Mouse (Mus musculus): ENCODE measurements around the gene Dgkd. TPM values are rescaled to one million over a fixed set of nuclear protein-coding genes. Genes with fewer than 3 reads are reported as not detected.

Gene Dgkd
- polyA plus RNA-seq, 1 experiment from 2014 or later = 37.8 TPM

- Histone ChIP-seq H3K4me3 (peak overlapping the region; percentile 98), H3K27ac (replicated peaks) (peak overlapping the region; percentile 94), H3K27me3 (ENCODE audit: low read depth, poor library complexity, severe bottlenecking) (peaks cover 10% of the 10 kb centered on the region; the same call in 1 of the 2 replicates), H3K4me1 (peaks cover 29% of the 10 kb centered on the region), H3K9me3 (replicated peaks) (no peaks in the 10 kb centered on the region), H3K36me3 (no peaks in the 10 kb centered on the region)
- peak; percentile 50 for DNase-seq (ENCODE audit: low spot score)
- 4% methylated on average over 48 of the region's 48 CpGs for WGBS
These were observed 694 bp downstream of the Dgkd start for GRCm38 (mm10) chr1:87853601-87854361.

- DNase-seq (ENCODE audit: low spot score) = no peak
- Histone ChIP-seq H3K4me3 (peak overlapping the region; percentile 98), H3K36me3 (no peaks in the 10 kb centered on the region), H3K9me3 (replicated peaks) (no peaks in the 10 kb centered on the region), H3K4me1 (peaks cover 29% of the 10 kb centered on the region), H3K27ac (replicated peaks) (no peak overlapping the region), H3K27me3 (ENCODE audit: low read depth, poor library complexity, severe bottlenecking) (peaks cover 10% of the 10 kb centered on the region; the same call in 1 of the 2 replicates)
- WGBS = 40% methylated on average over 6 of the region's 6 CpGs
These were observed 1.3 kb downstream of the Dgkd start for GRCm38 (mm10) chr1:87854411-87854810.

- Histone ChIP-seq H3K4me1 (peaks cover 29% of the 10 kb centered on the region), H3K9me3 (replicated peaks) (no peaks in the 10 kb centered on the region), H3K4me3 (peak overlapping the region; percentile 98), H3K27ac (replicated peaks) (no peak overlapping the region), H3K27me3 (ENCODE audit: low read depth, poor library complexity, severe bottlenecking) (peaks cover 10% of the 10 kb centered on the region; the same call in 1 of the 2 replicates), H3K36me3 (no peaks in the 10 kb centered on the region)
- WGBS = 46% methylated on average over 2 of the region's 2 CpGs
- DNase-seq (ENCODE audit: low spot score) = no peak
These were observed 1.8 kb downstream of the Dgkd start for GRCm38 (mm10) chr1:87854851-87855251.

- whole genome bisulfite sequencing = 88% methylated on average over 1 of the region's 1 CpGs
- no peak overlapping the region for H3K27ac ChIP-seq (replicated peaks)
- no peak for DNase-seq (ENCODE audit: low spot score)
- peaks cover 29% of the 10 kb centered on the region for H3K4me1 ChIP-seq
- H3K27me3 ChIP-seq (ENCODE audit: low read depth, poor library complexity, severe bottlenecking) = peaks cover 10% of the 10 kb centered on the region; the same call in 1 of the 2 replicates
- H3K4me3 ChIP-seq = 0 out of 2 replicates have a peak overlapping the region, but pooled peaks have one; percentile 98
- H3K9me3 ChIP-seq (replicated peaks) = no peaks in the 10 kb centered on the region
- H3K36me3 ChIP-seq = no peaks in the 10 kb centered on the region
These were observed 2.4 kb downstream of the Dgkd start for GRCm38 (mm10) chr1:87855522-87855921.

GRCm38 (mm10) chr1:87856823-87857222 is 3.7 kb downstream of the Dgkd start:
- 89% methylated on average over 3 of the region's 3 CpGs for WGBS

GRCm38 (mm10) chr1:87858031-87858430 is 4.9 kb downstream of the Dgkd start:
- no peaks in the 10 kb centered on the region for H3K36me3 ChIP-seq
- H3K27me3 ChIP-seq (ENCODE audit: low read depth, poor library complexity, severe bottlenecking) = no peaks in the 10 kb centered on the region
- no peak for DNase-seq (ENCODE audit: low spot score)
- 94% methylated on average over 1 of the region's 1 CpGs for WGBS
- H3K4me3 ChIP-seq = no peak overlapping the region
- H3K27ac ChIP-seq (replicated peaks) = no peak overlapping the region
- no peaks in the 10 kb centered on the region for H3K9me3 ChIP-seq (replicated peaks)
- peaks cover 25% of the 10 kb centered on the region for H3K4me1 ChIP-seq

More at GRCm38 (mm10) chr1:87856823-87857222, 3.7 kb downstream of the Dgkd start:
- Histone ChIP-seq H3K4me1 (peaks cover 30% of the 10 kb centered on the region), H3K4me3 (no peak overlapping the region), H3K27ac (replicated peaks) (no peak overlapping the region), H3K27me3 (ENCODE audit: low read depth, poor library complexity, severe bottlenecking) (peaks cover 6% of the 10 kb centered on the region; the same call in 1 of the 2 replicates), H3K36me3 (no peaks in the 10 kb centered on the region), H3K9me3 (replicated peaks) (no peaks in the 10 kb centered on the region)
- no peak for DNase-seq (ENCODE audit: low spot score)

DNA sequence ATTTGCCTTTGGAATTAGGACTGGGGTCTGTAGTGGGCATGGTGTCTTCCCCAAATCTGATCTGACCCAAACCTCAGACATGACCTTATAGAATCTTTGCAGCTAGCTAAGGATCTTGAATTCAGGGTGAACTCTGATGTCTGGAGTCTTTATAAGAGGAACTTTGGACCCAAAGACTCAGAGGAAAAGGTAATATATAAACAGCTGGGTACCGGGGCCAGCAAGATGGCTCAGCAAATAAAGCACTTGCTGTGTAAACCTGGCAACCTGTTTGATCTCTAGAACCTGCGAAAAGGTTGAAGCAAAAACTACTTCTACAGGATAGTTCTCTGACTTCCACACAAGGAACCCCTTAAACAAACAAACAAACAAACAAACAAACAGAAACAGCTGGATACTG is 5.4 kb downstream of the Dgkd start:
- DNase-seq (ENCODE audit: low spot score) = no peak
- WGBS = 94% methylated on average over 2 of the region's 2 CpGs

GRCm38 (mm10) chr1:87863602-87864001 is 10.5 kb downstream of the Dgkd start:
- WGBS = 83% methylated on average over 3 of the region's 3 CpGs
- Histone ChIP-seq H3K4me1 (peaks cover 6% of the 10 kb centered on the region; the same call in 1 of the 2 replicates), H3K9me3 (replicated peaks) (no peaks in the 10 kb centered on the region), H3K36me3 (no peaks in the 10 kb centered on the region), H3K27me3 (ENCODE audit: low read depth, poor library complexity, severe bottlenecking) (no peaks in the 10 kb centered on the region), H3K27ac (replicated peaks) (no peak overlapping the region), H3K4me3 (no peak overlapping the region)
- DNase-seq (ENCODE audit: low spot score) = no peak

More for the DNA sequence above, 5.4 kb downstream of the Dgkd start:
- Histone ChIP-seq H3K4me1 (peaks cover 25% of the 10 kb centered on the region), H3K27me3 (ENCODE audit: low read depth, poor library complexity, severe bottlenecking) (no peaks in the 10 kb centered on the region), H3K36me3 (no peaks in the 10 kb centered on the region), H3K9me3 (replicated peaks) (no peaks in the 10 kb centered on the region), H3K4me3 (no peak overlapping the region), H3K27ac (replicated peaks) (no peak overlapping the region)

DNA sequence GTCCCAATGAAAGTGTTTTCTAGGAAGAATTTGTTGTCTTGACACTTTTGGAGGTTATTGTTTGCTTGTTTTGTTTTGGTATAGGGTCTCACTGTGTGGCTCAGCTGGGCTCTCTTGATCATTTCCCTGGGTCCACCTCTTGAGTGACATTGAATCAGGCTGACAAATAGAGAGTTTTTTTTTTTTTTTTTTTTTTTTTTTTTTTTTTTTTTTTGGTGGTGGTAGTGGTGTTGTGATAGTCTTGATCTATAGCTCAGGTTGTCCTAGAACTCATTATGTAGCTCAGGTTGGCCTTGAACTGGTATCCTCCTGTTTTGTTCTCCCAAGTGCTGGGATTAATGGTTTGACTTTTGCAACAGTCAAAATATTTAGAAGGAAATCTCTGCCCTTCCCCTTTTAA is 11.8 kb downstream of the Dgkd start:
- H3K36me3 ChIP-seq = no peaks in the 10 kb centered on the region
- DNase-seq (ENCODE audit: low spot score) = no peak
- H3K27ac ChIP-seq (replicated peaks) = no peak overlapping the region
- no peaks in the 10 kb centered on the region for H3K9me3 ChIP-seq (replicated peaks)
- H3K27me3 ChIP-seq (ENCODE audit: low read depth, poor library complexity, severe bottlenecking) = no peaks in the 10 kb centered on the region
- peaks cover 6% of the 10 kb centered on the region; the same call in 1 of the 2 replicates for H3K4me1 ChIP-seq
- no peak overlapping the region for H3K4me3 ChIP-seq

DNA sequence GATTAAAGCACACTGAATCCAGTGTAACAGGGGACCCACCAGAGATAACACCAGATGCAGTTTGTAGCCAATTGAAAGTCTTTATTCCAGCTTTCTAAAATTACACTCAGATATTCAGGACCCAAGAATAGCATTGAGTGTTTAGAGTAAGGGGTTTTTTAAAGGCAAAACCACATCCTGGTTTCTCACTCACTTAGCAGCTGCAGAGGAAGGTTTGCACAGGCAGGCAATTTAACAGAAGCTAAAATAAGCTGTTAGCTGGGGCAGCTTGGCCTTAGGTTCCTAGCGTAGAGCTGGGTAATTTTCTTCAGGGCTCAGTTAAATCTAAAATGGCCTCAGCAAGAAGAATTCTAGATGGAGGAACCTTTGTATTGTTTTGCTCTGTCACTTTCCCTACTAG is 13.6 kb downstream of the Dgkd start:
- no peak overlapping the region for H3K27ac ChIP-seq (replicated peaks)
- WGBS = 94% methylated on average over 1 of the region's 1 CpGs
- DNase-seq (ENCODE audit: low spot score) = no peak
- no peaks in the 10 kb centered on the region for H3K27me3 ChIP-seq (ENCODE audit: low read depth, poor library complexity, severe bottlenecking)
- H3K4me1 ChIP-seq = peaks cover 6% of the 10 kb centered on the region; the same call in 1 of the 2 replicates
- no peaks in the 10 kb centered on the region for H3K36me3 ChIP-seq
- no peaks in the 10 kb centered on the region for H3K9me3 ChIP-seq (replicated peaks)
- H3K4me3 ChIP-seq = no peak overlapping the region

- no peak for DNase-seq (ENCODE audit: low spot score)
These were observed 18.5 kb downstream of the Dgkd start for GRCm38 (mm10) chr1:87871546-87871945.

GRCm38 (mm10) chr1:87873081-87873480 is 20.0 kb downstream of the Dgkd start:
- no peak overlapping the region for H3K27ac ChIP-seq (replicated peaks)
- H3K4me3 ChIP-seq = no peak overlapping the region
- peaks cover 4% of the 10 kb centered on the region; the same call in 1 of the 2 replicates for H3K4me1 ChIP-seq
- DNase-seq (ENCODE audit: low spot score) = no peak
- H3K27me3 ChIP-seq (ENCODE audit: low read depth, poor library complexity, severe bottlenecking) = no peaks in the 10 kb centered on the region
- H3K9me3 ChIP-seq (replicated peaks) = no peaks in the 10 kb centered on the region
- H3K36me3 ChIP-seq = no peaks in the 10 kb centered on the region

More at GRCm38 (mm10) chr1:87871546-87871945, 18.5 kb downstream of the Dgkd start:
- Histone ChIP-seq H3K36me3 (no peaks in the 10 kb centered on the region), H3K27me3 (ENCODE audit: low read depth, poor library complexity, severe bottlenecking) (no peaks in the 10 kb centered on the region), H3K27ac (replicated peaks) (no peak overlapping the region), H3K4me3 (no peak overlapping the region), H3K9me3 (replicated peaks) (no peaks in the 10 kb centered on the region), H3K4me1 (no peaks in the 10 kb centered on the region)

- 84% methylated on average over 1 of the region's 1 CpGs for WGBS
- H3K27ac ChIP-seq (replicated peaks) = no peak overlapping the region
- H3K27me3 ChIP-seq (ENCODE audit: low read depth, poor library complexity, severe bottlenecking) = no peaks in the 10 kb centered on the region
- no peak for DNase-seq (ENCODE audit: low spot score)
- H3K4me3 ChIP-seq = no peak overlapping the region
- H3K9me3 ChIP-seq (replicated peaks) = no peaks in the 10 kb centered on the region
- peaks cover 4% of the 10 kb centered on the region; the same call in 1 of the 2 replicates for H3K36me3 ChIP-seq
- peaks cover 4% of the 10 kb centered on the region; the same call in 1 of the 2 replicates for H3K4me1 ChIP-seq
These were observed 23.0 kb downstream of the Dgkd start for GRCm38 (mm10) chr1:87876065-87876464.

Data from midbrain, embryonic 10.5 days (tissue).